Mouse (Mus musculus): ENCODE results near the gene Gm6309. TPM values are rescaled to one million over a fixed set of nuclear protein-coding genes. Genes with fewer than 3 reads are reported as not detected.

The Gm6309 gene
- polyA plus RNA-seq, 1 experiment from 2014 or later: not detected

Other genes with a start within 250 kb of the Gm6309 start
- not detected in 2 replicates for gene Cyp3a25, start 161.1 kb downstream of the Gm6309 start, polyA plus RNA-seq (2014; fragmentation: Nextera tagmentation; extraction: Ambion mirVana)
- not detected in 2 replicates for gene Cyp3a59, start 91.5 kb downstream of the Gm6309 start, polyA plus RNA-seq (2014; fragmentation: Nextera tagmentation; extraction: Ambion mirVana)
- not detected in 2 replicates for gene Gm5565, start 10.2 kb downstream of the Gm6309 start, polyA plus RNA-seq (2014; fragmentation: Nextera tagmentation; extraction: Ambion mirVana)
- gene 1700001J03Rik, start 14.6 kb upstream of the Gm6309 start, polyA plus RNA-seq (2014; fragmentation: Nextera tagmentation; extraction: Ambion mirVana): not detected in 2 replicates
- 22.1 and 24.1 TPM in 2 replicates for gene Rnf6, start 50.8 kb upstream of the Gm6309 start, polyA plus RNA-seq (2014; fragmentation: Nextera tagmentation; extraction: Ambion mirVana)
- gene Cdk8, start 60.5 kb upstream of the Gm6309 start, polyA plus RNA-seq (2014; fragmentation: Nextera tagmentation; extraction: Ambion mirVana): 36.9 and 40.5 TPM in 2 replicates
- 7.1 TPM in 2 replicates for gene Wasf3, start 214.3 kb upstream of the Gm6309 start, polyA plus RNA-seq (2014; fragmentation: Nextera tagmentation; extraction: Ambion mirVana)

Data from hindbrain, embryonic 11.5 days (tissue).